Mouse (Mus musculus): ENCODE results near the gene Cutal. TPM values are rescaled to one million over a fixed set of nuclear protein-coding genes. Genes with fewer than 3 reads are reported as not detected.
"Not testable (repeated sequence)": the region's sequence is repeated elsewhere in the genome, so short reads cannot be mapped to it uniquely, and the experiment has no call there.

The Cutal gene
- polyA plus RNA-seq, 1 experiment from 2014 or later: not detected

- H3K27me3 ChIP-seq (replicated peaks; ENCODE audit: control insufficient read depth, insufficient read depth, low read length); H3K36me3 ChIP-seq (ENCODE audit: control insufficient read depth, insufficient read depth); H3K9me3 ChIP-seq (ENCODE audit: control insufficient read depth, low read length); H3K9ac ChIP-seq (replicated peaks; ENCODE audit: low read depth, low read length); H3K4me3 ChIP-seq (replicated peaks; ENCODE audit: low read length); H3K4me1 ChIP-seq (replicated peaks; ENCODE audit: control insufficient read depth, insufficient read depth, low read length); ATAC-seq; H3K4me2 ChIP-seq (ENCODE audit: low read length); H3K27ac ChIP-seq (ENCODE audit: low read length): not testable (repeated sequence)
- WGBS: 84% methylated on average over 5 of the region's 5 CpGs
Measured at GRCm38 (mm10) chr2:34840143-34840542, 34.1 kb upstream of the Cutal start.

- ATAC-seq: no peak
- Histone ChIP-seq H3K36me3 (ENCODE audit: control insufficient read depth, insufficient read depth) (no peaks in the 10 kb centered on the region), H3K4me2 (ENCODE audit: low read length) (no peak overlapping the region), H3K4me1 (replicated peaks; ENCODE audit: control insufficient read depth, insufficient read depth, low read length) (no peaks in the 10 kb centered on the region), H3K9me3 (ENCODE audit: control insufficient read depth, low read length) (no peaks in the 10 kb centered on the region), H3K27ac (ENCODE audit: low read length) (no peak overlapping the region), H3K27me3 (replicated peaks; ENCODE audit: control insufficient read depth, insufficient read depth, low read length) (no peaks in the 10 kb centered on the region), H3K4me3 (replicated peaks; ENCODE audit: low read length) (no peak overlapping the region), H3K9ac (replicated peaks; ENCODE audit: low read depth, low read length) (no peak overlapping the region)
- WGBS: 83% methylated on average over 8 of the region's 8 CpGs
Measured at GRCm38 (mm10) chr2:34841706-34842105, 32.5 kb upstream of the Cutal start.

GRCm38 (mm10) chr2:34843211-34843939 lies 30.8 kb upstream of the Cutal start:
- no peaks in the 10 kb centered on the region for H3K27me3 ChIP-seq (replicated peaks; ENCODE audit: control insufficient read depth, insufficient read depth, low read length)
- WGBS: 84% methylated on average over 11 of the region's 11 CpGs
- no peak overlapping the region for H3K4me2 ChIP-seq (ENCODE audit: low read length)
- H3K36me3 ChIP-seq (ENCODE audit: control insufficient read depth, insufficient read depth): no peaks in the 10 kb centered on the region
- H3K4me1 ChIP-seq (replicated peaks; ENCODE audit: control insufficient read depth, insufficient read depth, low read length): no peaks in the 10 kb centered on the region
- H3K4me3 ChIP-seq (replicated peaks; ENCODE audit: low read length): no peak overlapping the region
- H3K9ac ChIP-seq (replicated peaks; ENCODE audit: low read depth, low read length): no peak overlapping the region
- ATAC-seq: no peak
- H3K9me3 ChIP-seq (ENCODE audit: control insufficient read depth, low read length): no peaks in the 10 kb centered on the region
- no peak overlapping the region for H3K27ac ChIP-seq (ENCODE audit: low read length)

- H3K4me3 ChIP-seq (replicated peaks; ENCODE audit: low read length): no peak overlapping the region
- peaks cover 12% of the 10 kb centered on the region for H3K36me3 ChIP-seq (ENCODE audit: control insufficient read depth, insufficient read depth)
- no peaks in the 10 kb centered on the region for H3K27me3 ChIP-seq (replicated peaks; ENCODE audit: control insufficient read depth, insufficient read depth, low read length)
- no peaks in the 10 kb centered on the region for H3K9me3 ChIP-seq (ENCODE audit: control insufficient read depth, low read length)
- no peak overlapping the region for H3K4me2 ChIP-seq (ENCODE audit: low read length)
- no peak overlapping the region for H3K27ac ChIP-seq (ENCODE audit: low read length)
- WGBS: 88% methylated on average over 1 of the region's 1 CpGs
- H3K4me1 ChIP-seq (replicated peaks; ENCODE audit: control insufficient read depth, insufficient read depth, low read length): no peaks in the 10 kb centered on the region
- no peak for ATAC-seq
- H3K9ac ChIP-seq (replicated peaks; ENCODE audit: low read depth, low read length): no peak overlapping the region
Measured at GRCm38 (mm10) chr2:34847702-34848101, 26.5 kb upstream of the Cutal start.

- Histone ChIP-seq H3K4me2 (ENCODE audit: low read length) (no peak overlapping the region), H3K27ac (ENCODE audit: low read length) (no peak overlapping the region), H3K36me3 (ENCODE audit: control insufficient read depth, insufficient read depth) (peaks cover 52% of the 10 kb centered on the region), H3K4me3 (replicated peaks; ENCODE audit: low read length) (no peak overlapping the region), H3K9ac (replicated peaks; ENCODE audit: low read depth, low read length) (no peak overlapping the region), H3K27me3 (replicated peaks; ENCODE audit: control insufficient read depth, insufficient read depth, low read length) (no peaks in the 10 kb centered on the region), H3K4me1 (replicated peaks; ENCODE audit: control insufficient read depth, insufficient read depth, low read length) (no peaks in the 10 kb centered on the region), H3K9me3 (ENCODE audit: control insufficient read depth, low read length) (no peaks in the 10 kb centered on the region)
- 95% methylated on average over 4 of the region's 4 CpGs for WGBS
- ATAC-seq: no peak
Measured at GRCm38 (mm10) chr2:34855265-34855664, 18.9 kb upstream of the Cutal start.

- WGBS: 92% methylated on average over 8 of the region's 8 CpGs
- ATAC-seq: no peak
Measured at GRCm38 (mm10) chr2:34857728-34858127, 16.5 kb upstream of the Cutal start.

GRCm38 (mm10) chr2:34869680-34870079 lies 4.5 kb upstream of the Cutal start:
- ATAC-seq: no peak

More at GRCm38 (mm10) chr2:34857728-34858127, 16.5 kb upstream of the Cutal start:
- Histone ChIP-seq H3K27me3 (replicated peaks; ENCODE audit: control insufficient read depth, insufficient read depth, low read length) (no peaks in the 10 kb centered on the region), H3K9ac (replicated peaks; ENCODE audit: low read depth, low read length) (no peak overlapping the region), H3K4me1 (replicated peaks; ENCODE audit: control insufficient read depth, insufficient read depth, low read length) (no peaks in the 10 kb centered on the region), H3K36me3 (ENCODE audit: control insufficient read depth, insufficient read depth) (peaks cover 48% of the 10 kb centered on the region), H3K4me3 (replicated peaks; ENCODE audit: low read length) (no peak overlapping the region), H3K4me2 (ENCODE audit: low read length) (no peak overlapping the region), H3K9me3 (ENCODE audit: control insufficient read depth, low read length) (no peaks in the 10 kb centered on the region), H3K27ac (ENCODE audit: low read length) (no peak overlapping the region)

GRCm38 (mm10) chr2:34870520-34871474 lies 3.4 kb upstream of the Cutal start:
- peaks cover 18% of the 10 kb centered on the region for H3K27me3 ChIP-seq (replicated peaks; ENCODE audit: control insufficient read depth, insufficient read depth, low read length)
- no peaks in the 10 kb centered on the region for H3K9me3 ChIP-seq (ENCODE audit: control insufficient read depth, low read length)
- H3K4me2 ChIP-seq (ENCODE audit: low read length): peak overlapping the region; percentile 86
- peaks cover 25% of the 10 kb centered on the region for H3K4me1 ChIP-seq (replicated peaks; ENCODE audit: control insufficient read depth, insufficient read depth, low read length)
- peak overlapping the region; percentile 75 for H3K9ac ChIP-seq (replicated peaks; ENCODE audit: low read depth, low read length)
- peak overlapping the region; percentile 91 for H3K27ac ChIP-seq (ENCODE audit: low read length)
- WGBS: under 1% methylated on average over 67 of the region's 67 CpGs
- peak; percentile 99 for ATAC-seq
- no peaks in the 10 kb centered on the region for H3K36me3 ChIP-seq (ENCODE audit: control insufficient read depth, insufficient read depth)
- H3K4me3 ChIP-seq (replicated peaks; ENCODE audit: low read length): peak overlapping the region; percentile 80

More at GRCm38 (mm10) chr2:34869680-34870079, 4.5 kb upstream of the Cutal start:
- Histone ChIP-seq H3K27me3 (replicated peaks; ENCODE audit: control insufficient read depth, insufficient read depth, low read length) (peaks cover 16% of the 10 kb centered on the region), H3K9ac (replicated peaks; ENCODE audit: low read depth, low read length) (peak overlapping the region; percentile 37), H3K4me2 (ENCODE audit: low read length) (peak overlapping the region; percentile 60), H3K4me3 (replicated peaks; ENCODE audit: low read length) (peak overlapping the region; percentile 35), H3K27ac (ENCODE audit: low read length) (no peak overlapping the region), H3K9me3 (ENCODE audit: control insufficient read depth, low read length) (no peaks in the 10 kb centered on the region), H3K36me3 (ENCODE audit: control insufficient read depth, insufficient read depth) (peaks cover 6% of the 10 kb centered on the region), H3K4me1 (replicated peaks; ENCODE audit: control insufficient read depth, insufficient read depth, low read length) (peaks cover 25% of the 10 kb centered on the region)
- 31% methylated on average over 5 of the region's 5 CpGs for WGBS

GRCm38 (mm10) chr2:34874816-34875345 lies 685 bp downstream of the Cutal start, which contains the start of gene Psmd5:
Gene Psmd5, minus strand, starts transcription at chr2:34874968.
- Histone ChIP-seq H3K4me2 (ENCODE audit: low read length) (0 out of 2 replicates have a peak within 1 kb of the TSS, but pooled peaks have one; percentile 9), H3K36me3 (ENCODE audit: control insufficient read depth, insufficient read depth) (no peaks in the 10 kb centered on the region), H3K9ac (replicated peaks; ENCODE audit: low read depth, low read length) (0 out of 2 replicates have a peak within 1 kb of the TSS, but pooled peaks have one; percentile 17), H3K27me3 (replicated peaks; ENCODE audit: control insufficient read depth, insufficient read depth, low read length) (peaks cover 21% of the 10 kb centered on the region), H3K4me1 (replicated peaks; ENCODE audit: control insufficient read depth, insufficient read depth, low read length) (peaks cover 7% of the 10 kb centered on the region), H3K9me3 (ENCODE audit: control insufficient read depth, low read length) (no peaks in the 10 kb centered on the region), H3K27ac (ENCODE audit: low read length) (no peak within 1 kb of the TSS), H3K4me3 (replicated peaks; ENCODE audit: low read length) (no peak within 1 kb of the TSS)
- 17% methylated on average over 8 of the region's 8 CpGs for WGBS
- no peak for ATAC-seq

Measured in forebrain, embryonic 16.5 days (tissue).